Comparison of ENCODE assay signal across 8 mouse cellular contexts in genomic region chr6:83879815-83880214, GRCm38 (mm10). TPM values are rescaled to one million over a fixed set of nuclear protein-coding genes. Genes with fewer than 3 reads are reported as not detected.
DNase-seq lines count a peak whose midpoint lies in the region; ATAC-seq and TF ChIP-seq lines count a peak whose summit lies in the region.

No protein-coding gene starts in this region.

- no peak overlapping the region for H3K27ac ChIP-seq in forebrain, postnatal 0 days (ENCODE audit: low read depth, low read length)
- H3K27ac ChIP-seq in kidney, embryonic 16.5 days (ENCODE audit: low read length): no peak overlapping the region

- no peaks in the 10 kb centered on the region for H3K36me3 ChIP-seq in forebrain, postnatal 0 days (ENCODE audit: insufficient read depth)
- no peaks in the 10 kb centered on the region for H3K36me3 ChIP-seq in kidney, embryonic 16.5 days (ENCODE audit: insufficient read depth, low read length)

- 2% methylated on average over 4 of the region's 4 CpGs for whole genome bisulfite sequencing in forebrain, postnatal 0 days
- WGBS in kidney, embryonic 16.5 days: 3% methylated on average over 4 of the region's 4 CpGs

- TF ChIP-seq CTCF in forebrain, postnatal 0 days (IDR thresholded peaks at IDR 0.05; ENCODE audit: low read depth): peak; percentile 72

- peak; percentile 59 for DNase-seq in gastrocnemius, adult 18-20 months (ENCODE audit: low spot score)
- no peak for DNase-seq in gastrocnemius, adult 8-10 months (ENCODE audit: low spot score in 2 of 2)
- peak; percentile 72 to 75 for DNase-seq in B cell, adult 2 months
- peak; percentile 69 for DNase-seq in adrenal gland, postnatal 14 days
- DNase-seq in forebrain, postnatal 0 days: peak; percentile 81
- DNase-seq in lung, postnatal 25 days (ENCODE audit: low spot score): peak; percentile 51
- DNase-seq in spleen, postnatal 10 days (ENCODE audit: low spot score in 2 of 2): peak; percentile 29 to 70

- no peaks in the 10 kb centered on the region for H3K9me3 ChIP-seq in forebrain, postnatal 0 days (ENCODE audit: low read length)
- H3K9me3 ChIP-seq in kidney, embryonic 16.5 days (ENCODE audit: low read length): no peaks in the 10 kb centered on the region

- ATAC-seq in forebrain, postnatal 0 days: no peak
- no peak for ATAC-seq in kidney, embryonic 16.5 days (ENCODE audit: low FRiP score, low TSS enrichment)

- no peak overlapping the region for H3K4me2 ChIP-seq in forebrain, postnatal 0 days (ENCODE audit: low read depth)
- H3K4me2 ChIP-seq in kidney, embryonic 16.5 days (replicated peaks; ENCODE audit: low read depth, low read length): 0 out of 2 replicates have a peak overlapping the region, but pooled peaks have one; percentile 10

- H3K9ac ChIP-seq in forebrain, postnatal 0 days: no peak overlapping the region
- no peak overlapping the region for H3K9ac ChIP-seq in kidney, embryonic 16.5 days (replicated peaks; ENCODE audit: low read length)

- H3K4me1 ChIP-seq in forebrain, postnatal 0 days (ENCODE audit: insufficient read depth): no peaks in the 10 kb centered on the region
- no peaks in the 10 kb centered on the region for H3K4me1 ChIP-seq in kidney, embryonic 16.5 days (ENCODE audit: insufficient read depth, low read length)

- no peaks in the 10 kb centered on the region for H3K27me3 ChIP-seq in forebrain, postnatal 0 days (ENCODE audit: insufficient read depth, low read length)
- no peaks in the 10 kb centered on the region for H3K27me3 ChIP-seq in kidney, embryonic 16.5 days (ENCODE audit: insufficient read depth, low read length)

- H3K4me3 ChIP-seq in forebrain, postnatal 0 days (ENCODE audit: low read depth, low read length): no peak overlapping the region
- H3K4me3 ChIP-seq in kidney, embryonic 16.5 days (ENCODE audit: low read length): no peak overlapping the region

RNA-seq across cellular contexts. Expression of gene Zfp638, which starts 12.9 kb away (rescaled TPM):
- total RNA-seq in gastrocnemius, adult 18-20 months (2021): 10 to 100 TPM; 33.6 to 44.5 TPM
- 10 to 100 TPM; 32.2 to 49.2 (median 42.0) TPM for total RNA-seq in gastrocnemius, adult 8-10 months (2022)
- total RNA-seq in adrenal gland, postnatal 14 days (2021): 91.9 and 93.0 TPM in 2 replicates
- total RNA-seq in forebrain, postnatal 0 days (2014; rRNA removed): 123 and 143 TPM in 2 replicates
- polyA plus RNA-seq in forebrain, postnatal 0 days (2015; fragmentation: Nextera tagmentation; extraction: Ambion mirVana): 45.9 and 56.4 TPM in 2 replicates
- polyA plus RNA-seq in kidney, embryonic 16.5 days (2015; fragmentation: Nextera tagmentation; extraction: Ambion mirVana): 48.4 and 58.8 TPM in 2 replicates

RNA-seq across cellular contexts. Expression of gene Paip2b, which starts 48.3 kb away (rescaled TPM):
- 100 to 1,000 TPM in 1 of 2 experiments, 10 to 100 TPM in 1; 97.9 to 101 TPM for total RNA-seq in gastrocnemius, adult 18-20 months (2021)
- 100 to 1,000 TPM in 1 of 4 experiments, 10 to 100 TPM in 3; 87.8 to 128 (median 93.8) TPM for total RNA-seq in gastrocnemius, adult 8-10 months (2022)
- total RNA-seq in adrenal gland, postnatal 14 days (2021): 25.2 and 35.1 TPM in 2 replicates
- total RNA-seq in forebrain, postnatal 0 days (2014; rRNA removed): 66.2 and 75.0 TPM in 2 replicates
- 28.3 and 28.6 TPM in 2 replicates for polyA plus RNA-seq in forebrain, postnatal 0 days (2015; fragmentation: Nextera tagmentation; extraction: Ambion mirVana)
- polyA plus RNA-seq in kidney, embryonic 16.5 days (2015; fragmentation: Nextera tagmentation; extraction: Ambion mirVana): 17.4 and 18.1 TPM in 2 replicates

Comparison
In these comparisons a context has a peak if more than half of its experiments do, and no peak if none do; other contexts are left out.
1. DNase-seq: peak in gastrocnemius, adult 18-20 months (single experiment), B cell, adult 2 months (2 of 2), adrenal gland, postnatal 14 days (single experiment), forebrain, postnatal 0 days (single experiment), lung, postnatal 25 days (single experiment) and spleen, postnatal 10 days (2 of 2); none in gastrocnemius, adult 8-10 months (0 of 2).